14 mouse cellular contexts compared by ENCODE assay signal in genomic region chr9:63993256-63993655, GRCm38 (mm10). TPM values are rescaled to one million over a fixed set of nuclear protein-coding genes. Genes with fewer than 3 reads are reported as not detected.
DNase-seq lines count a peak whose midpoint lies in the region; ATAC-seq and TF ChIP-seq lines count a peak whose summit lies in the region.
"Had no signal": no experiment of that assay in that cellular context is flagged by ENCODE, and none has a peak within 500 bp of the region (broad histone marks: within the 10 kb centered on the region; RNA-seq: fewer than 3 reads in every experiment).

No protein-coding gene starts in this region.

- peak overlapping the region in 1 of 2 experiments; percentile 64; a peak in 2 of 4 replicates for H3K27ac ChIP-seq in heart, embryonic 14.5 days (replicated peaks in 1 of 2; ENCODE audit: control insufficient read depth in 1 of 2, insufficient read depth in 1 of 2, low read depth in 2 of 2, low read length in 2 of 2)
- peak overlapping the region; percentile 64 for H3K27ac ChIP-seq in lung, embryonic 14.5 days (ENCODE audit: low read depth)
- peak overlapping the region; percentile 52 for H3K27ac ChIP-seq in embryonic facial prominence, embryonic 14.5 days (replicated peaks; ENCODE audit: low read depth, low read length)
- peak overlapping the region; percentile 70 for H3K27ac ChIP-seq in stomach, postnatal 0 days (replicated peaks)
- H3K27ac ChIP-seq: hindbrain, embryonic 12.5 days had no signal

- no peak overlapping the region for H3K4me2 ChIP-seq in heart, embryonic 14.5 days (ENCODE audit: low read length)
- H3K4me2 ChIP-seq in lung, embryonic 14.5 days: no peak overlapping the region
- no peak overlapping the region for H3K4me2 ChIP-seq in embryonic facial prominence, embryonic 14.5 days (ENCODE audit: low read depth, low read length)
- no peak overlapping the region for H3K4me2 ChIP-seq in stomach, postnatal 0 days (replicated peaks; ENCODE audit: low read depth)
- H3K4me2 ChIP-seq: hindbrain, embryonic 12.5 days; midbrain, embryonic 11.5 days had no signal

- no peak for TF ChIP-seq CTCF in lung, embryonic 14.5 days (IDR thresholded peaks at IDR 0.05; ENCODE audit: low read depth)
- no peak for TF ChIP-seq CTCF in lung, adult 2 months (IDR thresholded peaks at IDR 0.05; ENCODE audit: insufficient read depth, low read length)
- TF ChIP-seq CTCF in stomach, postnatal 0 days (IDR thresholded peaks at IDR 0.05; ENCODE audit: low read depth): no peak

- H3K4me1 ChIP-seq in heart, embryonic 14.5 days (ENCODE audit: control insufficient read depth in 2 of 2, insufficient read depth in 2 of 2, low read length in 2 of 2): peaks cover 26 to 63% of the 10 kb centered on the region in 2 experiments
- peaks cover 19% of the 10 kb centered on the region for H3K4me1 ChIP-seq in lung, embryonic 14.5 days (ENCODE audit: insufficient read depth)
- H3K4me1 ChIP-seq in lung, adult 2 months (ENCODE audit: control insufficient read depth, insufficient read depth, low read length): peaks cover 38% of the 10 kb centered on the region
- H3K4me1 ChIP-seq in embryonic facial prominence, embryonic 14.5 days (ENCODE audit: control insufficient read depth, insufficient read depth, low read length): peaks cover 29% of the 10 kb centered on the region
- H3K4me1 ChIP-seq in stomach, postnatal 0 days (replicated peaks; ENCODE audit: control insufficient read depth, insufficient read depth): 0 out of 2 replicates have a peak, but pooled peaks cover 6% of the 10 kb centered on the region

- no peak for TF ChIP-seq EP300 in stomach, postnatal 0 days (optimal IDR thresholded peaks at IDR 0.05)

- WGBS in heart, embryonic 14.5 days: 84% methylated on average over 5 of the region's 5 CpGs
- 74% methylated on average over 5 of the region's 5 CpGs for WGBS in lung, embryonic 14.5 days
- WGBS in lung, adult 2 months: 73% methylated on average over 5 of the region's 5 CpGs
- 77% methylated on average over 5 of the region's 5 CpGs for WGBS in embryonic facial prominence, embryonic 14.5 days
- WGBS in stomach, postnatal 0 days: 76% methylated on average over 5 of the region's 5 CpGs

- intact Hi-C loops in heart, postnatal 10 days (cut with DNase I): loop anchor here (2.0 kb wide), 1 partner anchor 24 kb away; no protein-coding TSS in a partner anchor

- no peaks in the 10 kb centered on the region for H3K9me3 ChIP-seq in heart, embryonic 14.5 days (ENCODE audit: control insufficient read depth, low read length)
- no peaks in the 10 kb centered on the region for H3K9me3 ChIP-seq in lung, embryonic 14.5 days (ENCODE audit: low read depth, low read length)
- no peaks in the 10 kb centered on the region for H3K9me3 ChIP-seq in embryonic facial prominence, embryonic 14.5 days (ENCODE audit: control insufficient read depth, low read length)
- H3K9me3 ChIP-seq in stomach, postnatal 0 days (ENCODE audit: control insufficient read depth, low read length): no peaks in the 10 kb centered on the region
- H3K9me3 ChIP-seq: hindbrain, embryonic 12.5 days had no signal

- peak overlapping the region; percentile 43; the same call in 1 of the 2 replicates for H3K9ac ChIP-seq in heart, embryonic 14.5 days (ENCODE audit: low read length)
- H3K9ac ChIP-seq in lung, embryonic 14.5 days: no peak overlapping the region
- 0 out of 2 replicates have a peak overlapping the region, but pooled peaks have one; percentile 14 for H3K9ac ChIP-seq in embryonic facial prominence, embryonic 14.5 days (ENCODE audit: low read depth, low read length)
- no peak overlapping the region for H3K9ac ChIP-seq in stomach, postnatal 0 days (ENCODE audit: low read length)
- H3K9ac ChIP-seq: hindbrain, embryonic 12.5 days had no signal

- H3K27me3 ChIP-seq in heart, embryonic 14.5 days (ENCODE audit: control insufficient read depth, insufficient read depth, low read length): no peaks in the 10 kb centered on the region
- no peaks in the 10 kb centered on the region for H3K27me3 ChIP-seq in lung, embryonic 14.5 days (ENCODE audit: insufficient read depth, low read length)
- no peaks in the 10 kb centered on the region for H3K27me3 ChIP-seq in embryonic facial prominence, embryonic 14.5 days (replicated peaks; ENCODE audit: control insufficient read depth, insufficient read depth, low read length)
- H3K27me3 ChIP-seq in stomach, postnatal 0 days (ENCODE audit: control insufficient read depth, insufficient read depth, low read length): no peaks in the 10 kb centered on the region
- H3K27me3 ChIP-seq: hindbrain, embryonic 12.5 days had no signal

- H3K36me3 ChIP-seq in heart, embryonic 14.5 days (ENCODE audit: control insufficient read depth, insufficient read depth, low read length): peaks cover 72% of the 10 kb centered on the region
- peaks cover 54% of the 10 kb centered on the region for H3K36me3 ChIP-seq in lung, embryonic 14.5 days (ENCODE audit: insufficient read depth)
- H3K36me3 ChIP-seq in embryonic facial prominence, embryonic 14.5 days (ENCODE audit: control insufficient read depth, insufficient read depth, low read length): 0 out of 2 replicates have a peak, but pooled peaks cover 18% of the 10 kb centered on the region
- no peaks in the 10 kb centered on the region; the same call in 1 of the 2 replicates for H3K36me3 ChIP-seq in stomach, postnatal 0 days (ENCODE audit: control insufficient read depth, insufficient read depth, low read length)
- H3K36me3 ChIP-seq: hindbrain, embryonic 12.5 days had no signal

- no peak overlapping the region for H3K4me3 ChIP-seq in heart, embryonic 14.5 days (ENCODE audit: control insufficient read depth in 1 of 2, insufficient read depth in 1 of 2, low read depth in 1 of 2, low read length in 2 of 2)
- no peak overlapping the region for H3K4me3 ChIP-seq in lung, embryonic 14.5 days (ENCODE audit: low read depth, low read length)
- no peak overlapping the region for H3K4me3 ChIP-seq in lung, adult 2 months (replicated peaks; ENCODE audit: extremely low read depth, low read depth, low read length)
- H3K4me3 ChIP-seq in embryonic facial prominence, embryonic 14.5 days (ENCODE audit: low read depth, low read length): no peak overlapping the region
- H3K4me3 ChIP-seq in stomach, postnatal 0 days (ENCODE audit: low read depth, low read length): no peak overlapping the region
- H3K4me3 ChIP-seq: hindbrain, embryonic 12.5 days had no signal

- no peak for TF ChIP-seq POLR2A in lung, adult 2 months (IDR thresholded peaks at IDR 0.05; ENCODE audit: borderline replicate concordance, extremely low read depth, low read depth, low read length)

- no peak for DNase-seq in heart, postnatal 10 days
- DNase-seq in lung, embryonic 14.5 days: no peak
- no peak for DNase-seq in lung, adult 2 months
- no peak for DNase-seq in embryonic facial prominence, embryonic 14.5 days (ENCODE audit: low spot score)
- DNase-seq in stomach, postnatal 0 days (ENCODE audit: low spot score): no peak
- no peak for DNase-seq in frontal cortex, postnatal 14 days (ENCODE audit: low spot score in 2 of 2)
- DNase-seq: cerebellum, postnatal 25 days; kidney, adult 8-10 months; lung, postnatal 14 days had no signal

- ATAC-seq in heart, embryonic 14.5 days (ENCODE audit: insufficient number of reproducible peaks, insufficient read depth, low FRiP score, low read depth): no peak
- ATAC-seq in lung, embryonic 14.5 days (ENCODE audit: insufficient read depth): no peak
- no peak for ATAC-seq in embryonic facial prominence, embryonic 14.5 days (ENCODE audit: low read depth)
- no peak for ATAC-seq in stomach, postnatal 0 days (ENCODE audit: low FRiP score, low TSS enrichment)
- ATAC-seq: forebrain, embryonic 14.5 days had no signal

RNA-seq across cellular contexts. Expression of gene Smad6, which starts 28.6 kb away (rescaled TPM):
- polyA plus RNA-seq in heart, embryonic 14.5 days (2014; fragmentation: Nextera tagmentation; extraction: Ambion mirVana): 18.7 and 30.8 TPM in 2 replicates
- total RNA-seq in heart, postnatal 10 days (2021): 10 to 100 TPM; 16.1 to 19.4 TPM
- polyA plus RNA-seq in lung, embryonic 14.5 days (2014; fragmentation: Nextera tagmentation; extraction: Ambion mirVana): 13.6 and 15.3 TPM in 2 replicates
- 260 and 369 TPM in 2 replicates for polyA plus RNA-seq in lung, adult 2 months (2012; rRNA removed)
- polyA plus RNA-seq in embryonic facial prominence, embryonic 14.5 days (2014; fragmentation: Nextera tagmentation; extraction: Ambion mirVana): 7.9 and 8.8 TPM in 2 replicates
- polyA plus RNA-seq in stomach, postnatal 0 days (2015; fragmentation: Nextera tagmentation; extraction: Ambion mirVana): 6.0 and 7.3 TPM in 2 replicates
- total RNA-seq: neutrophil, adult 5-6 weeks had no signal

Comparison
In these comparisons a context has a peak if more than half of its experiments do, and no peak if none do; other contexts are left out.
1. H3K9ac ChIP-seq: peak in heart, embryonic 14.5 days (single experiment) and embryonic facial prominence, embryonic 14.5 days (single experiment); none in lung, embryonic 14.5 days (single experiment) and stomach, postnatal 0 days (single experiment).